Mouse (Mus musculus): Measurements from ENCODE around the gene Lrrc41. TPM values are rescaled to one million over a fixed set of nuclear protein-coding genes. Genes with fewer than 3 reads are reported as not detected.

Lrrc41 gene
- polyA plus RNA-seq (2012; rRNA removed), result 45.6 and 46.0 TPM in 2 replicates

GRCm38 (mm10) chr4:116074861-116075620 lies at the start of gene Lrrc41, which contains the start of gene Uqcrh:
Gene Lrrc41 (plus strand): TSS chr4:116075269.
Gene Uqcrh (minus strand): TSS chr4:116075071.

GRCm38 (mm10) chr4:116053399-116053961 lies 21.6 kb upstream of the Lrrc41 start, which contains the start of gene Nsun4:
Gene Nsun4 (minus strand): TSS chr4:116053876.

GRCm38 (mm10) chr4:116123602-116124519 lies 48.8 kb downstream of the Lrrc41 start, which contains the start of the genes Rad54l and Pomgnt1:
Gene Rad54l (minus strand): TSS chr4:116123690.
Gene Pomgnt1 (plus strand): TSS chr4:116123840.

Other genes starting within 250 kb of the Lrrc41 start
- 5.5 and 6.7 TPM in 2 replicates for gene Mob3c, start 247.2 kb upstream of the Lrrc41 start, polyA plus RNA-seq (2012; rRNA removed)
- gene Mknk1, start 236.1 kb upstream of the Lrrc41 start, polyA plus RNA-seq (2012; rRNA removed), result 45.5 and 45.8 TPM in 2 replicates
- gene Kncn, start 190.9 kb upstream of the Lrrc41 start, polyA plus RNA-seq (2012; rRNA removed), result 0.15 and 0.22 TPM in 2 replicates
- 0.43 and 0.44 TPM in 2 replicates for gene 6430628N08Rik, start 184.6 kb upstream of the Lrrc41 start, polyA plus RNA-seq (2012; rRNA removed)
- gene Dmbx1, start 135.3 kb upstream of the Lrrc41 start, polyA plus RNA-seq (2012; rRNA removed), result 2.2 and 2.4 TPM in 2 replicates
- gene Faah, start 57.3 kb upstream of the Lrrc41 start, polyA plus RNA-seq (2012; rRNA removed), result 34.3 and 35.3 TPM in 2 replicates
- gene Nsun4, start 21.4 kb upstream of the Lrrc41 start, polyA plus RNA-seq (2012; rRNA removed), result 5.9 TPM in 2 replicates
- gene Uqcrh, start 198 bp upstream of the Lrrc41 start, polyA plus RNA-seq (2012; rRNA removed), result 481 and 560 TPM in 2 replicates
- 4.3 and 4.5 TPM in 2 replicates for gene Rad54l, start 48.4 kb downstream of the Lrrc41 start, polyA plus RNA-seq (2012; rRNA removed)
- gene Pomgnt1, start 48.6 kb downstream of the Lrrc41 start, polyA plus RNA-seq (2012; rRNA removed), result 78.6 and 80.4 TPM in 2 replicates
- gene Lurap1, start 76.1 kb downstream of the Lrrc41 start, polyA plus RNA-seq (2012; rRNA removed), result 2.8 and 3.5 TPM in 2 replicates
- gene Tspan1, start 92.3 kb downstream of the Lrrc41 start, polyA plus RNA-seq (2012; rRNA removed), result 0.33 and 0.62 TPM in 2 replicates
- gene 1700042G07Rik, start 98.1 kb downstream of the Lrrc41 start, polyA plus RNA-seq (2012; rRNA removed), result not detected in 2 replicates
- not detected in 2 replicates for gene Gm49337, start 98.1 kb downstream of the Lrrc41 start, polyA plus RNA-seq (2012; rRNA removed)
- gene Pik3r3, start 146.3 kb downstream of the Lrrc41 start, polyA plus RNA-seq (2012; rRNA removed), result 68.8 and 71.4 TPM in 2 replicates

Measured in central nervous system, embryonic 18 days (tissue).